Mouse (Mus musculus): ENCODE data around the gene Ociad1. TPM values are rescaled to one million over a fixed set of nuclear protein-coding genes. Genes with fewer than 3 reads are reported as not detected.

Gene Ociad1
- polyA plus RNA-seq, 1 experiment from 2014 or later: 170 TPM

Other genes with a start within 250 kb of the Ociad1 start
- 35.4 and 39.7 TPM in 2 replicates for gene Fryl, start 36.2 kb upstream of the Ociad1 start, polyA plus RNA-seq (2014; fragmentation: Nextera tagmentation; extraction: Ambion mirVana)
- 5.1 and 7.0 TPM in 2 replicates for gene Ociad2, start 48.2 kb downstream of the Ociad1 start, polyA plus RNA-seq (2014; fragmentation: Nextera tagmentation; extraction: Ambion mirVana)
- gene Cwh43, start 113.3 kb downstream of the Ociad1 start, polyA plus RNA-seq (2014; fragmentation: Nextera tagmentation; extraction: Ambion mirVana): not detected in 2 replicates
- 14.8 and 15.4 TPM in 2 replicates for gene Dcun1d4, start 188.2 kb downstream of the Ociad1 start, polyA plus RNA-seq (2014; fragmentation: Nextera tagmentation; extraction: Ambion mirVana)